Mouse (Mus musculus) retina, embryonic 14.5 days (tissue): ENCODE results near the gene Myo1g.

ENCODE experiments used
- DNase-seq: peaks from one replicate; pipeline ENCODE4 v3.0.0-alpha.2; 2015; ENCODE audit warnings: low spot score

Myo1g gene

GRCm38 (mm10) chr11:6520507-6521173 is at the start of gene Myo1g:
Gene Myo1g, minus strand, starts transcription at chr11:6520965.
- DNase-seq: no peak

GRCm38 (mm10) chr11:6569410-6569777 is 48.6 kb upstream of the Myo1g start:
- no peak for DNase-seq

- peak; percentile 53 for DNase-seq
Measured at GRCm38 (mm10) chr11:6568584-6569409, 48.0 kb upstream of the Myo1g start.

- DNase-seq: no peak
Measured at GRCm38 (mm10) chr11:6567951-6568350, 47.2 kb upstream of the Myo1g start.

GRCm38 (mm10) chr11:6566496-6566895 is 45.7 kb upstream of the Myo1g start:
- DNase-seq: no peak

GRCm38 (mm10) chr11:6563201-6563600 is 42.4 kb upstream of the Myo1g start:
- DNase-seq: no peak

GRCm38 (mm10) chr11:6562359-6562758 is 41.6 kb upstream of the Myo1g start:
- DNase-seq: no peak

- no peak for DNase-seq
Measured at GRCm38 (mm10) chr11:6561474-6561873, 40.7 kb upstream of the Myo1g start.

- DNase-seq: no peak
Measured at GRCm38 (mm10) chr11:6560655-6561360, 40.0 kb upstream of the Myo1g start.

GRCm38 (mm10) chr11:6559996-6560395 is 39.2 kb upstream of the Myo1g start:
- no peak for DNase-seq

- DNase-seq: no peak
Measured at GRCm38 (mm10) chr11:6558234-6558633, 37.5 kb upstream of the Myo1g start.

- DNase-seq: no peak
Measured at GRCm38 (mm10) chr11:6550201-6550600, 29.4 kb upstream of the Myo1g start.

- no peak for DNase-seq
Measured at GRCm38 (mm10) chr11:6549770-6550169, 29.0 kb upstream of the Myo1g start.

- DNase-seq: no peak
Measured at GRCm38 (mm10) chr11:6547696-6548325, 27.0 kb upstream of the Myo1g start.

GRCm38 (mm10) chr11:6547037-6547680 is 26.4 kb upstream of the Myo1g start:
- peak; percentile 61 for DNase-seq

- DNase-seq: peak; percentile 93
Measured at GRCm38 (mm10) chr11:6546205-6547013, 25.6 kb upstream of the Myo1g start, which contains the start of gene Ccm2. Gene Ccm2, plus strand, starts transcription at chr11:6546887.

GRCm38 (mm10) chr11:6545857-6546192 is 25.1 kb upstream of the Myo1g start:
- no peak for DNase-seq

GRCm38 (mm10) chr11:6545186-6545856 is 24.6 kb upstream of the Myo1g start:
- DNase-seq: no peak

GRCm38 (mm10) chr11:6544683-6545082 is 23.9 kb upstream of the Myo1g start:
- DNase-seq: no peak

GRCm38 (mm10) chr11:6530746-6531145 is 10.0 kb upstream of the Myo1g start:
- DNase-seq: no peak
